In the genomic region with DNA sequence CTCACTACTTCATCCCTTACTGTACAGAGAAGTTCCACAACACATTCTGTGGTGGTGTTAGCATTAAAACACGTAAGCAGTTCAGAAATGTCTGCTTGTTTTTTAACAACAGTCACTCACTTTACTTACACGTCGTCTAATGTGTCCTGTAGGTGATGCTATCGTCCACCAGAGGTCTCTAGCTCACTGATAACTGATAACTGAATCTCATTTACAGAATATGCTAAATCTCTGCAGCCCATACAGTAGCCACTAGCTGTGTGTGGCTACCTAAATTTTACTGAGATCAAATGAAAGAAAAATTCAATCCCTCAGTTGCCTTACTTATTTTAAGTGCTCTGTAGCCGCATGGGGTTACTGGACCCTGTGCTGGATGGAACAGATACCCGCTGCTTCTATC, we compare ENCODE assay signal across 11 mouse cellular contexts. TPM values are rescaled to one million over a fixed set of nuclear protein-coding genes. Genes with fewer than 3 reads are reported as not detected.
DNase-seq lines count a peak whose midpoint lies in the region; ATAC-seq lines count a peak whose summit lies in the region.
"Had no signal": no experiment of that assay in that cellular context is flagged by ENCODE, and none has a peak within 500 bp of the region (broad histone marks: within the 10 kb centered on the region; RNA-seq: fewer than 3 reads in every experiment).

No protein-coding gene starts in this region.

- 29% methylated on average over 6 of the region's 6 CpGs for whole genome bisulfite sequencing in limb, embryonic 13.5 days
- 29% methylated on average over 6 of the region's 6 CpGs for WGBS in limb, embryonic 10.5 days
- 31% methylated on average over 6 of the region's 6 CpGs for WGBS in midbrain, embryonic 12.5 days

- no peaks in the 10 kb centered on the region for H3K36me3 ChIP-seq in limb, embryonic 13.5 days
- H3K36me3 ChIP-seq in limb, embryonic 10.5 days: no peaks in the 10 kb centered on the region
- no peaks in the 10 kb centered on the region for H3K36me3 ChIP-seq in midbrain, embryonic 12.5 days
- H3K36me3 ChIP-seq: liver, embryonic 15.5 days had no signal

- peaks cover 21% of the 10 kb centered on the region for H3K27me3 ChIP-seq in limb, embryonic 13.5 days
- H3K27me3 ChIP-seq in limb, embryonic 10.5 days (ENCODE audit: low read depth, poor library complexity, severe bottlenecking): 0 out of 2 replicates have a peak, but pooled peaks cover 7% of the 10 kb centered on the region
- peaks cover 20% of the 10 kb centered on the region for H3K27me3 ChIP-seq in midbrain, embryonic 12.5 days
- H3K27me3 ChIP-seq: liver, embryonic 15.5 days had no signal

- H3K4me1 ChIP-seq in limb, embryonic 13.5 days: no peaks in the 10 kb centered on the region
- H3K4me1 ChIP-seq in limb, embryonic 10.5 days: no peaks in the 10 kb centered on the region
- H3K4me1 ChIP-seq in midbrain, embryonic 12.5 days: no peaks in the 10 kb centered on the region
- H3K4me1 ChIP-seq: liver, embryonic 15.5 days had no signal

- no peak overlapping the region for H3K9ac ChIP-seq in limb, embryonic 13.5 days
- H3K9ac ChIP-seq in midbrain, embryonic 12.5 days (replicated peaks): no peak overlapping the region
- H3K9ac ChIP-seq: liver, embryonic 15.5 days had no signal

- ATAC-seq in limb, embryonic 13.5 days (ENCODE audit: low FRiP score, low read depth): peak; percentile 73; the same call in 1 of the 2 replicates
- ATAC-seq in midbrain, embryonic 12.5 days (ENCODE audit: low FRiP score, low read depth): peak; percentile 56

- no peak overlapping the region for H3K4me3 ChIP-seq in limb, embryonic 13.5 days
- H3K4me3 ChIP-seq in limb, embryonic 10.5 days: no peak overlapping the region
- no peak overlapping the region for H3K4me3 ChIP-seq in midbrain, embryonic 12.5 days
- H3K4me3 ChIP-seq: liver, embryonic 15.5 days had no signal

- no peak overlapping the region for H3K4me2 ChIP-seq in limb, embryonic 13.5 days (replicated peaks)
- no peak overlapping the region for H3K4me2 ChIP-seq in midbrain, embryonic 12.5 days (replicated peaks)
- H3K4me2 ChIP-seq: liver, embryonic 15.5 days had no signal

- no peak overlapping the region for H3K27ac ChIP-seq in limb, embryonic 13.5 days
- no peak overlapping the region for H3K27ac ChIP-seq in limb, embryonic 10.5 days
- H3K27ac ChIP-seq in midbrain, embryonic 12.5 days (replicated peaks): no peak overlapping the region
- H3K27ac ChIP-seq: liver, embryonic 15.5 days had no signal

- peak; percentile 11 to 17 for DNase-seq in cerebellum, postnatal 14 days
- no peak for DNase-seq in cerebellum, postnatal 36 days
- DNase-seq in limb, embryonic 10.5 days (ENCODE audit: low spot score): no peak
- DNase-seq in brain, embryonic 18.5 days (ENCODE audit: low read depth, low spot score): peak; percentile 14
- DNase-seq in gastrocnemius, postnatal 36 days: no peak
- DNase-seq in ovary, postnatal 10 days (ENCODE audit: low spot score): no peak
- DNase-seq: cerebellum, adult 2 months had no signal

- intact Hi-C loops in gastrocnemius, postnatal 36 days (cut with DNase I): no loop called here

- no peaks in the 10 kb centered on the region for H3K9me3 ChIP-seq in limb, embryonic 13.5 days
- H3K9me3 ChIP-seq in limb, embryonic 10.5 days (replicated peaks): no peaks in the 10 kb centered on the region
- no peaks in the 10 kb centered on the region for H3K9me3 ChIP-seq in midbrain, embryonic 12.5 days
- H3K9me3 ChIP-seq: liver, embryonic 15.5 days had no signal

RNA-seq across cellular contexts. Expression of gene Nkx2-9, which starts 25.3 kb away (rescaled TPM):
- polyA plus RNA-seq in limb, embryonic 13.5 days (2015; fragmentation: Nextera tagmentation; extraction: Ambion mirVana): not detected in 2 replicates
- not detected in 2 replicates for polyA plus RNA-seq in limb, embryonic 10.5 days (2016; fragmentation: Nextera tagmentation; extraction: Ambion mirVana)
- polyA plus RNA-seq in midbrain, embryonic 12.5 days (2016; fragmentation: Nextera tagmentation; extraction: Ambion mirVana): 1.4 and 1.8 TPM in 2 replicates
- total RNA-seq in gastrocnemius, postnatal 36 days (2021): not detected
- polyA plus RNA-seq: heart, embryonic 14.5 days; liver, embryonic 15.5 days had no signal

RNA-seq across cellular contexts. Expression of gene Nkx2-1, which starts 51.1 kb away (rescaled TPM):
- 0.08 TPM in 1 of 2 replicates, not detected in the other for polyA plus RNA-seq in limb, embryonic 13.5 days (2015; fragmentation: Nextera tagmentation; extraction: Ambion mirVana)
- not detected in 2 replicates for polyA plus RNA-seq in limb, embryonic 10.5 days (2016; fragmentation: Nextera tagmentation; extraction: Ambion mirVana)
- 5.2 and 9.3 TPM in 2 replicates for polyA plus RNA-seq in midbrain, embryonic 12.5 days (2016; fragmentation: Nextera tagmentation; extraction: Ambion mirVana)
- total RNA-seq in gastrocnemius, postnatal 36 days (2021): not detected
- polyA plus RNA-seq: cerebellum, adult 2 months; liver, embryonic 15.5 days had no signal

Comparison
In these comparisons a context has a peak if more than half of its experiments do, and no peak if none do; other contexts are left out.
1. DNase-seq: peak in cerebellum, postnatal 14 days (2 of 2) and brain, embryonic 18.5 days (single experiment); none in cerebellum, postnatal 36 days (0 of 2), limb, embryonic 10.5 days (single experiment), gastrocnemius, postnatal 36 days (0 of 2) and ovary, postnatal 10 days (single experiment).